Mouse (Mus musculus): ENCODE data around the gene Fuca1.
"Not testable (repeated sequence)": the region's sequence is repeated elsewhere in the genome, so short reads cannot be mapped to it uniquely, and the experiment has no call there.

Fuca1 gene

GRCm38 (mm10) chr4:135953179-135953578, 32.6 kb downstream of the Fuca1 start:
- no peak for DNase-seq (ENCODE audit: low spot score)

DNA sequence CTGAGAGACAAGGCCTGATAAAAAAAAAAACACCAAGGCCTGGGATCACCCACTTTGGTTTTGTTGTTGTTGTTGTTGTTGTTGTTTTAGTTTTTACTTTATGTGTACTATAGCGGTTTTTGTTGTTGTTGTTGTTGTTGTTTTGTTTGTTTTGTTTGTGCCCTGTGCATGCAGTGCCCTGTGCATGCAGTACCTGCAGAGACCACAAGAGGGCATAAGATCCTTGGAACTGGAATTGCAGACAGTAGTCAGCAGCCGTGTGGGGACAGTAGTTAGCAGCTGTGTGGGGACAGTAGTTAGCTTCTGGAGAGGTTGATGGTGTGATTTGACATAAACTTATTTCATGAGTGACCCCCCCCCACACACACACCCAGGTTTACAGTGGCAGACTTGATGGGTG, 33.7 kb downstream of the Fuca1 start:
- DNase-seq (ENCODE audit: low spot score): peak; percentile 72

GRCm38 (mm10) chr4:135955886-135956285, 35.4 kb downstream of the Fuca1 start:
- no peak for DNase-seq (ENCODE audit: low spot score)

- no peak for DNase-seq (ENCODE audit: low spot score)
Observed at GRCm38 (mm10) chr4:135958354-135958753, 37.8 kb downstream of the Fuca1 start.

DNA sequence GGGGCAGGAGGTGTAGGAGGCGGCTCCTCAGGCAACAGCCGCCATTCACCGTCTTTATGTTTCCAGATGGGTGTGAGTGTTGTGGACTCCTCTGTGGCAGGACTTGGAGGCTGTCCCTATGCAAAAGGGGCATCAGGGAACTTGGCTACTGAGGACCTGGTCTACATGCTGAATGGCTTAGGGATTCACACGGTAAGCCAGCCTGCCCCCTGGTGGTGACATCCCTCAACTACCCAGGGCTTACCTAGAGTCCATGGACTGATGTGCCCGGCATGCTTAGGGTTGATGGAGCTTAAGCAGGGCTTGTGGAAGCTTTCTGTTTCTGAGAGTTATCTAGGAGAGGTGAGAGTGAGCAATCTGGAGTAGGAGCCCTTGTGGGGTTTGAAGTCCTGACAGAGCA, 40.2 kb downstream of the Fuca1 start:
- peak; percentile 81 for DNase-seq (ENCODE audit: low spot score)

- DNase-seq (ENCODE audit: low spot score): no peak
Observed at GRCm38 (mm10) chr4:135961709-135962108, 41.2 kb downstream of the Fuca1 start.

DNA sequence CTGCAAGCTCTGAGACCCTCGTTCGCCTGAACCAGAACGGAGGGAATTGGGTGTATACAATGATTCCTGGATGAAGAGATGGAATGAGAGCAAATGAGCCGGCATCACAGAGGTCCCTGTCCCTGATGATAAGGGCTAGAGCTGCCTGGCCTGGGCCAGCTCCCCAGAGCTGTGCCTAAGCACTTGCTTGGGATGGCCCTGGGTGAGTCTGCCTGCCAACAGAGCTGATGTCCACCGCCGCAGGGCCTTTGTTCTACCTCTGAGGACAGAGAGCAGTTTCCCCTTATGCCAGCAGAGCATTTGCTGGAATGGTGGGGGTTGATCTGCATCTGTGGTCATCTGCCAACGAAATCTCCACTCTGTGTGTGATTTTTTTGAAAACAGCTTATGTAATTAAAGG, 41.7 kb downstream of the Fuca1 start:
- DNase-seq (ENCODE audit: low spot score): no peak

- DNase-seq (ENCODE audit: low spot score): no peak
Observed at GRCm38 (mm10) chr4:135962946-135963345, 42.4 kb downstream of the Fuca1 start.

DNA sequence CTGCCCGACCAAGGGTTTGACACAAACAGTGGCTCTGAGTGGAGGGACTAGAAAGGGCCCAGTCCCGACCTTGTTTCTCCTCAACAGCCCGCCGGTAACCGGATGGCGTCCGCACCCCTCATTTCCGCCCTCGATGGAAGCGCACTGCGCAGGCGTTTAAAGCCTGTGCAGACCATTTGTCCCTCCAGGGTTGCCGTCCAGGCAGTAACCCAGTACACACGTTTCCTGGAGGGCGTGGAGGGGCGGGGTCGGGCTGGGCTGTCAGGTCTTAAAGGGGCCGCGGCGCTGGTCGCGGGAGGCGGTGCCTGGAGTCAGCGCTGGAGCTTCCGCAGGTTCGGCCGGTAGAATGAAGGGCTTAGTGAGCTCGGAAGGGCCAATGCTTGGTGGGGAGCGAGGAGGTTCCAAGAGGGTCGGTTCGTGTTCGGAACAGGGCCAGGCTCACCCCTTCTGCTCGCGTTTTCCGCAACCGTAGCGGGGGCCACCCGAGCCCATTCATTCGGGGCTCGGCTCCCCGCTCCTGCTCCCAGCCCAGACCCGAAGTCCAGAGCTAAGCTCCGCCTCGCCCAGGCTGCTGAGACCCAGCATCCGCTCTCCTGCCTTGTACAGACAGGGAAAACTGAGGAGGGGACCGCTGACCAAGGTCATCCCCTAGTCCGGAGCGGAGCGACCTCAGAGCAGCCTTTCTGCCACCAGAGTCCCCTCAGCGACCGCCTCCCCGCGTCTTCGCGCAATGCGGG, 43.1 kb downstream of the Fuca1 start, which contains the start of gene Gale:
TSS of gene Gale (plus strand) at position 271 of the 737 bp plus-strand sequence.
- DNase-seq (ENCODE audit: low spot score): peak; percentile 96

DNA sequence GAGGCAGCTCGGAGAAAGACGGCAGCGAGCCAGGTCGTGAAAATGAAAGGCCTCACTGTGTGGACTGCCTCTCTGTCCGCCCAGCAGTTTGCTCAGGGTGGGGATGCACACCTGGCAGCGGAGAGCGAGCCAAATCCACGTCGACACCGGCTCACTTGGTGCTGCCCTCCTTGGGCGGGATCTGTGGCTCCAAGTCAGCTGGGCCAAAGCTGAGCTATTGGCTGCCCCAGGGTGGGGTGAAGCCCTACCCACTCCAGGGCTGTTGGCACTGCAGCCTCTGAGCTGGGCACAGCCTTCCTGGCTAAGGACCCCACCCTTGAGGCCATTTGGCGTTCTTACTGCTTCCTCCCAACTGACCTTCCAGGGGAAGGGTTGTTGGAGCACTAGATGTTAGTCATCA, 43.9 kb downstream of the Fuca1 start:
- DNase-seq (ENCODE audit: low spot score): peak; percentile 86

DNA sequence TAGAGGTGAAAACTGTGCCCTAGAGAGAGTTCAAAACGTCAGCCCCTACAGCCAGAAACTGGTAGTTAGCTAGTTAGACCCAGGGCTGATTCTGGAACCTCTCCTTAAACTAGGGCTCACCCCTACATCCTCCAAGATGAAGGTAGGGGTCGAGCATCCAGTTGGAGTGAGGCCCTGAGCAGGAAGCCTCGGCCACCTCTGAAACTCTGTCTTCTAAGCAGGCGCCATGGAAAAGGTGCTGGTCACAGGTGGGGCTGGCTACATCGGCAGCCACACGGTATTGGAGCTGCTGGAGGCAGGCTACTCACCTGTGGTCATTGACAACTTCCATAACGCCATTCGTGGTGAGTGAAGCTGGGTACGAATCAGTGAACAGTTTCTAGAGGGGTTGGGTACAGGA, 44.6 kb downstream of the Fuca1 start:
- DNase-seq (ENCODE audit: low spot score): no peak

GRCm38 (mm10) chr4:135966283-135966682, 45.7 kb downstream of the Fuca1 start:
- DNase-seq (ENCODE audit: low spot score): no peak

DNA sequence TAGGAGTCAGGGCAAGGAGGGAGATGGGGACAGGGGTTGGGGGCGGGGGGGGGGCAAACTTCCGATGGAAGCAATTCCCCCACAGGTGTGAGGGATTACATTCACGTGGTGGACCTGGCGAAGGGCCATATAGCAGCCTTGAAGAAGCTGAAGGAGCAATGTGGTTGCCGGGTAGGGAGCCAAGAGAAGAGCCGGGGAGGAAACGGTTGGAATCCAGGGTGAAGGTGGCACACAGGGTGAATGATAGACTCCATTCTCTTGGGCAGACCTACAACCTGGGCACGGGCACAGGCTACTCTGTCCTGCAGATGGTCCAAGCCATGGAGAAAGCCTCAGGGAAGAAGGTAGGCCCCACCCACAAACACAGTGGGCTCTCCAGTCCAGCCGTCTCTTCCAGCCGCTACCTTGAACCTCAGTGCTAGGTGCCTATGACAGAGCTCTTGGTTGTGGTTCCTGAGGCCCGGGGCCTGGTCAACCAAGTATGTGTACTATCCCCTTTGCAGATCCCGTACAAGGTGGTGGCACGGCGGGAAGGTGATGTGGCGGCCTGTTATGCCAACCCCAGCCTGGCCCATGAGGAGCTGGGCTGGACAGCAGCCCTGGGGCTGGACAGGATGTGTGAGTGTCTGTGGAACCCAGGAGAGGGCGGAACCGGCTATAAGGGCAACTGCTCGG, 46.7 kb downstream of the Fuca1 start:
- no peak for DNase-seq (ENCODE audit: low spot score)

DNA sequence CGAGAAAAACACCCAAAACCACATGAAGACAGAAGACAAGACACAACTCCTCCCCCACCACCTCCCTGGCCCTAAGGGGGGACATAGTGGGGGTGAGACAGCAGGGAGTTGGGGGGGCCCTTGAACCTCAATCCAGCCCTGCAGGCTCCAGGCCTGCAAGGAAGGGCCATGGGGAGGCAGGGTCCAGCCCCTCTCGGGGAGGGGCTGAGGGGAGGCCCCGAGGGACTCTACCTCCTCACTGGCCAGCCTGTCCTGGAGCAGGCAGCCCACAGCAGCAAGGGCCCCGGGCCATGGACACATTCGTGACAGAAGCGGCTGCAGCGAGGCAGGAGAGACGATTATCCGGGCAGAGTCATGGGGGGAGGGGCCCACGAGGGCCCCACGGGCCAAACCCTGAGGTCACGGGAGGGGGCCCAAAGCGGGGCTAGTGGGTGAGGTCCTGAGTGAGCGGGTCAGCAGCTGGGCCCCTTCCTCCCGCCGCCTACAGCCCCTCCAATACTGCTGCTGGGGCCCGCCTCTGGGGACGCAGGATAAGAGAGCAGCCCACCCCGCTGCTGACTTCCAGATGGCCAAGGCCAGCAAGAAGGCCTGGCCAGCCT, 47.8 kb downstream of the Fuca1 start:
- DNase-seq (ENCODE audit: low spot score): no peak

DNA sequence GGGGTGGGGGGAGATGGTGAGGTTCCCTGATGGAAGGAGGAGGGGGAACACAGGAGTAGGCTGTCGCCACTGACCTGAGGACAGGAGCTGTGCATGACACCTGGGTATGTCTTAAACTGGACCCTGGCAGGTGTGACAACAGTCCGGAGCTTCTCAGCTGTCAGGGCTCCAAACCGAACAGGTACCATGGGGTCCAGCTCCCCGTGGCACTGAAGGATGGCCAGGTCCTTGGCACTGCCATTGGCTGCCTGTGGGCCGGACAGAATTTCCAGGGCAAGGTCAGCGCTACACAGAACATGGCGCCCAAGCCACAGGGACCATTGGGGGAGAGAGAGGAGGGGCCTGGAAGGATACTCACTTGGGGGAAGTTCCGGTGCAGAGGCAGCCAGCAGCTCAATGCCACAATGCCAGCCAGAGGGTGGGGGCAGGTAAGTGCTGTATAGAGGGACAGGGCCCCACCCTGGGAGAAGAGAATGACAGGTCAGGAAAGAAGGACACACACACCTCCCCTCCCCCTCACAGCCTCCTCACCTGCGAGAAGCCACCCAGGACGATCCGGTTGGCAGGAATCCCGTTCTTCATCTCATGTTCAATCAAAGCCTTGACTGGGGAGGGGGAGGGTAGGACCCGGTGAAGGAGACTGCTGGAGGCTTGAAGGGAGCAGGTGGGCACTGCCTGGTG, 48.7 kb downstream of the Fuca1 start:
- no peak for DNase-seq (ENCODE audit: low spot score)

DNA sequence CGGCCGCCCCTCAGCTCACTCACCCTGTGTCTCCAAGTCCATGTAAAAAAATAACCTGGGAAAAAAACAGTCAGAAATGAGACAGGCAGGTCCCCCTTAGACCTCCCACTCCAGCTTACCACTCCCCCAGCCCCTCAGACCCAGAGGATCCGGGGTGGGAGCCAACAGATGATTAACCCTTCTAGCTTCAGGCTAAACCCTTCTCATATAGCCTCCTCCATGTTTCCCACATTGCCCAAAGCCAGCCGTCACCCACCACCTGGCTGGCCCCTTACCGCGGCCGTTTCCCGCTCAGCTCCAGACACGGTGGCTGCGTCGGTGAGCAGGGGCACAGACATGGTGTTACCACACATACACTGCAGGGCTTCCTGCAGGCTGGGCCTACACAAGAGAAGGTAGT, 50.0 kb downstream of the Fuca1 start:
- no peak for DNase-seq (ENCODE audit: low spot score)

- DNase-seq (ENCODE audit: low spot score): no peak
Observed at GRCm38 (mm10) chr4:135971805-135972555, 51.4 kb downstream of the Fuca1 start.

DNA sequence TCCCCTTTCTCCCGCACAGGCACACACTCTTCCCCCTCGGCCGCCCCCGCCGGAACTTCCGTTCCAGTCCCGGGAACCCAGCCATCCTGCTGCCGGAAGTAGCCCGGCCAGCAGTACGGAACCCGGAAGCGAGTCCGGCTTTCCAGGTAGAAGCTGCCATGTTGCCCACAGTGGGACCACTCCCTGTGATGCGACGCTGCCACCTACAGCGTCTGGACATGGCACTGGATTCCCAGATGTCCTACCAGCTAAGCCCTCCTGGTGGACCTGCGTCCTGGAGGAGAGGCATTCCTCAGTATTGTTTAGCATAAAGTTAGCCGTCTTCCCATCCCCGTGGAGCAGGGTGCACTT, 52.0 kb downstream of the Fuca1 start, which contains the start of gene Lypla2:
TSS of gene Lypla2 (minus strand) at position 71 of the 351 bp plus-strand sequence.
- DNase-seq (ENCODE audit: low spot score): peak; percentile 91

DNA sequence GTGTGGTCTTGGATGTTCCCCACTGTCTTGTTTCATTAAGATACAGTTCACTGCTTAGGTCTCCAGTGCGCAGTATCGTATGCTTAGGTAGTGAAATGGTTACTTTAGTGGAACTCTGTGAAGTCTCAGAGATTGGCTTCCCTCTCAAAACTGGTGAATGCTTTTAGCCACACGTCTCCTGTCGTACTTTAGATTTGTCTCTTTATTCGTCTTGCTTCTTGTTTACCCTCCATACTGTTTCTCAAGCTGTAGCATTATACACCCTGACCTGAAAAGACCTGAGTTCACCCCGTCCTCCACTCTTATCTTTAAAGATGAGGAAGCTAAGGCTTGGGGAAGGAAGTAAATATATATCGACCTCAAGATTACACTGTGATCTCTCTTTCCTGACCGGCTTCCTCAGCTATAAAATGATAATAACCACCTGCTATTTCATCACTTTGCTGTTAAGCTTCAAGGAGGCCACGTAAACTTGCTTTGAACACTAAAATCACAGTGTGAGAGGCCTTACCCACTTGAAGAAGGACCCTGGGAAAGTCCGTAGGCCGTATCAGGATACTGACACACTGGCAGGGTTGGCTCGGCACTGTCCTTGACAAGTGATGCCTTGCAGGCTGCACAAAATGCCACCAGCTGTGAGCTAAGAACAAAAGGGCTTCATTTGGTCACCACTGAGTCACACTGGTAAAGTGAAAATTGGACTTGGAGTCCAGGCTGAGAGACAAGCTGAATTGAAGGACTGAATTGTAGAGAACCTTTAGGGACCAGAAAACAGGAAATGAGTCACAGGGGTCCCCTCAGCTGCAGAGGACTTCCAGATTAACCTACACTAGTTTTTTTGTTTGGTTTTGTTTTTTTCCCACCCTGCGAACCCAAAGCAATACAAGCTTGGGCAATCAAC, 52.6 kb downstream of the Fuca1 start:
- DNase-seq (ENCODE audit: low spot score): no peak

DNA sequence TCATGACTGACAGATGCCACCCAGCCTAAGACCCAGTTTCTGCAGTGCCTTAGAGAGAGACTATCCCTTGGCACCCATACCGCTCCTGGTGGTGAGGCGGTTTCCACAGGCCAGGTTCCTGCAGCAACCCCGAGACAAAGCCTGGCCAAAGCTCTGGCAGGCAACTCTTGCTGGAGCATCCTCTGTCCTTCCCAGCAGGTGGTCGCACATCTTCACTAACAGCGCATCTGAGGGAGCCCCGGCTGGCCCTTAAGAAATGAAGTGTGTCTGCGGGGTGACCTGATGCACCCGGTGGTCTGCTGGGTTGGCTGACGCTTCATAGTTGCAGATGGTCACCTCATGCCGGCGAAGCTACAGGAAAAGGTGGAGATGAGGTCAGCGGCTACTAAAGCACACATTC, 55.6 kb downstream of the Fuca1 start:
- no peak for DNase-seq (ENCODE audit: low spot score)

GRCm38 (mm10) chr4:135980223-135980622, 59.7 kb downstream of the Fuca1 start:
- not testable (repeated sequence) for DNase-seq (ENCODE audit: low spot score)

All from lung, postnatal 25 days (tissue).